Mouse (Mus musculus) heart, adult 9 months (tissue): ENCODE results near the gene Mrps21.
A peak's percentile ranks its signal among the peaks of the same experiment; 100 is the strongest.

Experiments used
- DNase-seq, 2 experiments: peaks; one replicate each; pipeline ENCODE4 v3.0.0; 2022; ENCODE audit warnings: low spot score in 2 of 2

Mrps21 gene

DNA sequence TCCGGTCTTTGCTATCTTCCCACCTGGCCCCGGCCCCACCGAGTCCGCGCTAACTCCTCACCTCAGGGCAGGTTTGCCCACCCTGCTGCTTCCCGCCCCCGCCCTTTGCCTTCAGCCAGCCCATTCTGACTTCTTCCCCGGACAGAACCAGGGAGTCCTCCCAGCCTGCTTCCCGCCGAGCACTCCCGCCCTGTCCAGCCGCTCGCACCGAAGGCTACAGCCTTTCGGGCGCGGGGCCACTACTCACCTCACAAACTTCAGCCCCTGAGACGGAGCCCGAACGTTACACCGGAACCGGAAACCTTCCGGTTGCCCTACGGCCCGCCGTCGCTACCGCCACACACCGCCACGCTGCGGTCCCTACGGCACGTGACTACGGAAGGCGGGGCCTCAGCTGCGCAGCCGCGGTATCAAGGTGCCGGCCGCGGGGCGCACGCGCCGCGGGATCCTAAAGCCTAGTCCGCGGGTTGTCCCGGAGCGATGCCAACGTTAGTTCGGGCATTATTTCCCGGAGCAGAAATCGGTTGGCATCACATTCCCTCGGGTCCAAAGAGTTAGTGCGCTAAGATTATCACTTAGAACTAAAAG is 15.7 kb downstream of the Mrps21 start, which contains the start of gene Prpf3:
Gene Prpf3 (minus strand): TSS at position 384 of the 588 bp plus-strand sequence.
- DNase-seq: peak; percentile 96 to 97

DNA sequence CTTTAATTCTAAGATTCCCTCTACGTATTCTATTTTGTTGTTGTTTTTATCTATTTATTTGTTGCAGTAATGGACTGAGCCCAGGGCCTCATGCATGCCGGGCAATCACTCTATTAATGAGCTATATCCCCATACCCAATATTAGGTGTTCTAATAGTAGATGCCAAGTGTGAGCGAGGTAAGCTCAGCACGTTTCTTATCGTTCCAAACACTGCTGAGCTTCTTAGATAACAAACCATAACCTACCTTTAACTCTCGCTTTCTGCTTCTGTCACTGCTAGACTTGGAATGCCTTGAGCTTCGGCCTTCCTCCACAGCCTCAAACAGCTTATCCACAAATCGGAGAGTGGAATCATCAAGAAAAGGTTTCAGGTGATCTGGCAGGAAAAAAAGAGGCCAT is 20.0 kb downstream of the Mrps21 start:
- DNase-seq: no peak

DNA sequence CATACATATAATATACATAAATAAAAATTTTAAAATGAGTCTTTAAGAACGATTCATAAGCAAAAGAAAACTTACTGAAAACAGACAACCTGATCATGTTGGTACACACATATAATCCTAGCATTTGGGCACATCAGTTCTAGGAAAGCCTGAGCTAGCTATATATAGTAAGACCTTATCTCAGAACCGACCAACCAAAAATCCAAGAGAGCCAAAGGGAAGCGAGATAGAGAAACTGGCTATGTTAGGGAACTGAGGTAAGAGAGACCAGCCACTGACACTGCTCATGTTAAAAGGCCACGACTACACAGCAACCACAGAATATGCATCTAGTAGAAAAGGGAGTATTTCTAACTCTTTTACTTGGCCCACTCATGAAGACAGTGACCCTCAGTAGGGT is 20.7 kb downstream of the Mrps21 start:
- no peak for DNase-seq

DNA sequence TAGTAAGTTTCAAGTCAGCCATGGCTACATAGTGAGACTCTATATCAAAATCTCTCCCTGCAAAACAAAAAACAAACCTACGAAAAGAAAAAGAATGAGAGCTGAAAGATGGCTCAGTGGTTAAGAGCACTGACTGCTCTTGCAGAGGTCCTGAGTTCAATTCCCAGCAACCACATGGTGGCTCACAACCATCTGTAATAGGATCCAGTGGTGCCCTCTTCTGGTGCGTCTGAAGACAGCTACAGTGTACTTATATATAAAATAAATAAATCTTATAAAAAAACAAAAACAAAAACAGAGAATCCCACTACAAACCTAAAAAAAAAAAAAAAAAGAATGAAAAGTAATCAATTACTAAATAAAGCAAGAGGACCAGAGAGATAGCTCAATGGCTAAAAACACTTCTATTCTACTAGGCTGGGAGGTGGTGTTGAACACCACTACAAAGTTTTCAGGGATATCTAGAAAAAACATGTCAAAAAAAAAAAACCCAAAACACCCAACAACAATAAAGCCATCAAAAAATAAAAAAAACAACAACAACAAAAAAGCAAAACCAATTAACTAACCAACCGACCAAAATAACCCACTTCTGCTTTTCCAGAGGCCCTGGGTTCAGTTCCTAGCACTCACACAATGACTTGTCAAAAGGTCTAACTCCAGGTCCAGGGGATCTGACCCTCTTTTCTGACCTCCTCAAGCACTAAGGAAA is 28.7 kb downstream of the Mrps21 start:
- no peak for DNase-seq

DNA sequence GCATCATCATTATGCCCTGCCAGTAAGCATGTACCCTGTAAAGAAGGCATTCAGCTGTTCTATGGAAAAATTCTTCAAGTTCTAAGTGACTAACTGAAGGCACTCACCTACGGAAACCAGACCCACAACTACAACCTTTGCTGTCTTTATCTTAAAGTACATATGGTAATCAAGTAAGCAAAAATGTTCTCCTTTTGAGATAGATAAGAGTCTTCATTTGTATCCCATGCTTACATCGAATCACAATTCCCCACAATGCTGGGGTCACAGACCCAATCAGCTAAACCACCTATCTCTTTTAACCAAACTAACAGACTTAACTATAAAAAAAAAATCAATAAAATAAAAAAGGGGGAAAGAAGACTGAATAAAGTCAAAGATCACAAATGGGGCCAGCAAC is 32.1 kb downstream of the Mrps21 start:
- DNase-seq: no peak

DNA sequence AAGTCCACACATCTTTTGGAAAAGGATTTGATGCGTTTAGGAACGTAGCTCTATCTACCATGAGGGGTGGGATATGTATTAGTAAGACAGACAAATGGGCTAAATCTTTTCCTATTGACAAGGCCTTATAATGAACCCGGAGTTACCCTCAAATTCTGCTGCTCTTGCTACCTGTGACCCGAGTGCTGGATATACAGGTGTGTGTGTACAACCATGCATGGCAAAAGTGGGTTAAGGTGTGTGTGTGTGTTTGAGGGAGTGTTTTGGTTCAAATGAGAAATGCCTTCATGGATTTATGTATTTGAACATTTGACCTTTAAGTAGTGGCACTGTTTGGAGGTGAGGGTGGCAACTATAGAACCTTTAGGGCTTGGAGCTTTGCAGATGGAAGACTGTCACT is 42.3 kb downstream of the Mrps21 start:
- no peak for DNase-seq

DNA sequence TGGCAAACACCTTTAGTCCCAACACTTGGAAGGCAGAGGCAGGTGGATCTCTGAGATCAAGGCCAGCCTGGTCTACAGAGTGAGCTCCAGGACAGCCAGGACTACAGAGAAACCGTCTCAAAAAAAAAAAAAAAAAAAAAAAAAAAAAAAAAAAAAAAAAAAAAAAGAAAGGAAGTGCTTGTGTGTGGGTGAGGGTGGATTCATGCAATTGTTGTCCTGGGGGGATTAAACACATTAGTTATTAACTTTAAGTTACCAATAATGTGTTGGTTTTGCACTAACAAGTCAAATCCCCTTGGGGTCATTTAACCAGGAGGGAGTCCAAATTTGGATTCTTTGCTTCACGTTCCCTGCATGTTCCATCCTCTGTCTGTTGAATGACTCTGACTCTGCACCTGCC is 45.0 kb downstream of the Mrps21 start:
- no peak for DNase-seq

DNA sequence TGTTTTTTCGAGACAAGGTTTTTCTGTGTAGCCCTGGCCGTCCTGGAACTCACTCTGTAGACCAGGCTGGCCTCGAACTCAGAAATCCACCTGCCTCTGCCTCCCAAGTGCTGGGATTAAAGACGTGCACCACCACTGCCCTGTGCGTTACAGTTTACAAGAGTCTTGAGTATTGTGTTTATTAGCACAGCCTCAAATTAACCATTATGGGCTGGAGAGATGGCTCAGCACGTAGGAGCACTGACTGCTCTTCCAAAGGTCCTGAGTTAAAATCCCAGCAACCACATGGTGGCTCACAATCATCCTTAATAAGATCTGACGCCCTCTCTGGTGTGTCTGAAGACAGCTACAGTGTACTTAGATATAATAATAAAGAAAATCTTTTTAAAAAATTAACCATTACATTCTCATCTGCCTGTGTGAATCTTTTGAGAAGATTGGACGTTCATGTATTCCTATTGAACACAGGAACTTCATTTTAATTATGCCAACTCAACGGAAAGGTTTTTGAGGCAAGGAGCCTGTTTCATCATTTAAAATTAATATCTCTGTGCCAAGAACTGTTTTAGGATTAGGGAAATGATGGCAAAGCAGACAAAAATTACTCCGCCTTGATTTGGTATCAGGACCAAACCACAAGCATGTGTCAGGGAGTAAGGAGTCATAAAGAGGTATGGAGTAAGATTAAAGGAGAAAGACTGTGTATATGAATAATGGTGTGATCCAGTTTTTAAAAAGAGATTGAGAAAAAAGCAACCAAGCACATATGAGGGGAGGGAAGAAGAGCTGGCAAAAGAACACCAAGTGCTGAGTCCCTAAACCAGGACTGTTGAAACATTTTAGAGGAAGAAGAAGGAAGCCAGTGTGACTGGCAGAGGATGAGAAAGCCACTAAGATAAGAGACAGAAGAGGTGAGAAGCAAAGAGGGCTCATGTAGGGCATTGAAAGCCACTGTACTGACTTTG is 51.0 kb downstream of the Mrps21 start:
- DNase-seq: peak in 1 of 2 experiments; percentile 3

DNA sequence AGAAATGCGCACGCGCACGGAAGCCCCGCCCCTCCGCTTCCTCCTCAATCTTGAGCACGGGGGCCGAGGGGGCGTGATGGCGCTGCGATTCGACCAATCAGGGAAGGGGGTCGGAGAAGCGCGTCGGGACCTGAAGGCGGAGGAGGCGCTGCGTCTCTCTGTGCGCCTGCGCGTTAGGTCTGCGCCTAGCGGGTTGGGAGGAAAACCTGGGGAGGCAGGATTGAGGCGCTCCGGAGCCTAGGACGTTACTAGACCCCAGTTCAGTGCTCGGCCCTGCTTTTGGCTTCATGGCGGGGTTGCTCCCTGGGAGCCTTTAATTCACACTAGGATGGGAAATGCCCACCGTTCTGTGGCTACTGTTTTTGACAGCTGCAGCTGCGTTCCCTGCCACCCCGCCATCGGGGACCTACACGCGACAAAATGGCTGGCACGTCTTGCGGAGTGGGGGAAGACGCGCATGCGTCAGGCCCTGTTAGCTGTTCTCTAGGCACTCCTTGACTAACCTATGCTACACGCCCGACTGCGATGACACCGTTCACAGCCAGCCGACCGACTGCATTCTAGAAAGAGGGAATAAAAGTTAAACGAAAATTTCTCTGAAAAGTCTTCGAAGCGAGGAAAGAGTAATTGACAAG is 51.9 kb downstream of the Mrps21 start:
- peak; percentile 97 to 99 for DNase-seq

DNA sequence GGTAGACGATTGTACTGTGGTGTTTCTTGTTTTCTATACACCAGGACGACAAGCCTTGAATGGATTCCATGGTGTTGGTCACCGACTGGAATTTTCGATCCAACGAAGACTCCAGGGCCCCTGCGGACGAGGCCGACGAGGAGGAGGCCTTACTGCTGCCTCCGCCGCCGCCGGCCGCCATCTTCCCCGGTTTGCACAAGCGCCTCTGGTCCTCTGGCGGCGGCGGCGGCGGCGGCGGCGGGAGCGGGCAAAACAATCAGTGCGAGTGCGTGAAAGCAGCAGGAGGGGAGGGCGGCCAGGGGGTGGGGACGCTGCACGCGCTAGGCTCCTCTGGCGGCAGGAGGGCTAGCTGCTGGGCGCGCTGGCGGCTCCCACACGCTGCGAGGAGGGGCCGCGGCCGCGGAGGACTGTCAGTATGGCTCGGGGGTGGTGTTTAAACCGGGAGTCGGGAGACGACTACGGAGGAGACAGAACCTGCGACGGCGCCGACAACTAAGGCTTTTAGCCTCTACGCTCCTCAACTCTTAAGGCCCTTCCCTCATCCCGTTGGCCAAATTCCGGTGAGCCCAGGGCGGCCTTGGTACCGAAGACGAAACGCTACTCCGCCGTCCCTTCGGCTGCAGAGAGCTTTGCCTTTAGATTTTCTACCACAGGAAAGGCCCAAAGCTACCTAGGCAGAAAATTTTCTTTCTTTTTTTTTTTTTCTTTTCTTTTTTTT is 52.6 kb downstream of the Mrps21 start, which contains the start of gene Rprd2:
Gene Rprd2 (minus strand): TSS at position 293 of the 718 bp plus-strand sequence.
- DNase-seq: peak; percentile 70 to 74

DNA sequence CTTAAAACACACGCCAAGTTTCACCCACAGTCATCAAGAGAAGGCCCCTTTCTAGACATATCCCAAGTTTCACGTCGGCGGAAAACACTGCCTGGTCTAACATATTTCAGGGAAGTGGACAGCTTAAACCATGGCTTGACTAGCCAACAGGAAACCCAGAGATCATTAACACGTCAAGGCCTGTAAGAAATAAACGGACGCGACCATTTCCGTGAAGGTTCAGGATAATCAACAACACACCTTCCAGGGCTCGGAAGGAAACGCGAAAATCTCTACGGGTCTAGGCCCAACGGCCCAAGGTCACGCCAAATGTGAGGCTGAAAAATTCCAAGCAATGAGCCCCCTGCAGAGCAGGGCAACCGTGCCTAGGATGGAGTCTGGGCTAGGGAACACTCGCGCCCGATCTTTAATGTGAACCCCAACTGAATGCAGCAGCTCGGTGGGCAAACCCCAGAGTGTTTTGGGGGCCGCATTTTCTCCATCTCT is 53.2 kb downstream of the Mrps21 start:
- peak; percentile 58 to 63 for DNase-seq

DNA sequence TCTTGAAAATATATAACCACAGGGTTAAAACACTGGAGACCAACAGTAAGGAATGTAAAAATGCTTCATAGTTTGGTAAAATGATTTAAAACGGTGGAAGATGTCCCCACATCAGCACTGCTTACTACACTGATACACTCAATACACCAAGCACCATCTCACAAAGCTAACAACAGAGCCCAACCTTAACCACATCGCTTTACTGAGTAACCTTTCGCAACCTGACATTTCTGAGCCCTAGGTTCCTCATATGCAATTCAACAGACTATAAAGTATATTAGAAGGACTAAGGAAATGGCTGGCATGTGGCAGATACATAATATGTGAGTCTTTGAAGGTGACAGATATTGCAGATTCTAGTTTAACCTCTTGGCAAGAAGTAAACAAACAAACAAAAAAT is 54.6 kb downstream of the Mrps21 start:
- no peak for DNase-seq
